Mouse (Mus musculus): ENCODE results near the gene Cog7. TPM values are rescaled to one million over a fixed set of nuclear protein-coding genes. Genes with fewer than 3 reads are reported as not detected.
A peak's percentile ranks its signal among the peaks of the same experiment; 100 is the strongest.

The Cog7 gene
- polyA plus RNA-seq, 1 experiment from 2014 or later, result 24.4 TPM

DNA sequence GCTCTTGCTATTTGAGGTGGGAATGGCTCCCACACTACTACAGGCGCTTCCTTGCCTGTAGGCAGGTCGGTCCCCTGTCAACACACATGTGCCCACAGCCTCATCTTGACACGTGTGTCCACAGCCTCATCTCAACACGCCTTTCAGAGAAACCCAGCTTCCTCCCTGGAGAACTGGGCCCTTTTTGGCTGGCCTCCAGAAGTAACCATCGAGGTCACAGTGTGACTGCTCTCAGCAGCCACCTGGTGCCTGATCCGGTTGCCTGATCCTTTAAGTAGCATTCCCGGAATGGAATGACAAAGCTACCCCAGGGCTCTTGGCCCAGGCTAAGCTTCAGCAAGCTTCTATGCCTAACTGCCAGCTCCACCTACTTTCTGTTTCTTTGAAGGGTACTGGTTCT, 50.3 kb downstream of the Cog7 start:
- H3K9ac ChIP-seq, result no peak overlapping the region
- no peak for ATAC-seq (ENCODE audit: insufficient number of reproducible peaks, insufficient read depth, low FRiP score, low TSS enrichment)
- H3K27ac ChIP-seq, result no peak overlapping the region
- H3K4me1 ChIP-seq, result peaks cover 11% of the 10 kb centered on the region; the same call in 1 of the 2 replicates
- no peaks in the 10 kb centered on the region for H3K9me3 ChIP-seq
- H3K4me2 ChIP-seq (replicated peaks), result no peak overlapping the region
- peaks cover 27% of the 10 kb centered on the region for H3K36me3 ChIP-seq
- H3K27me3 ChIP-seq, result no peaks in the 10 kb centered on the region
- 43% methylated on average over 7 of the region's 7 CpGs for WGBS
- no peak overlapping the region for H3K4me3 ChIP-seq

DNA sequence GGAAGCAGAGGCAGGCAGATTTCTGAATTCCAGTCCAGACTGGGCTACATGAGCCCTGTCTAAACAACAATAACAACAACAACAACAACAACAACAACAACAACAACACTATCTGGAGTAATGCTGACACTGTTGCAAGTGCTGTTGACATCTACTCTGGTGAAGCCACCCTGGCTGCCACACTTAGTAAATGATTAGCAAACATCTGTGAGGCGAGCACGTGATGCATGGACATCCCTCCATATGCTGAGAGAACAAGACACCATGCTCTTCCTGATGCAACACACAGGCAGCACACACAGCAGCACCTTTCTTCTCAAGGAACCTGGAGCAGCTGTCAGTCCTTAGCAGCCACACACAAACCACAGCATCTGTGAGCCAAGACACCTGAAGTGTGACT, 53.6 kb downstream of the Cog7 start:
- Histone ChIP-seq H3K27ac (no peak overlapping the region), H3K9me3 (no peaks in the 10 kb centered on the region), H3K4me2 (replicated peaks) (no peak overlapping the region), H3K27me3 (no peaks in the 10 kb centered on the region), H3K9ac (no peak overlapping the region), H3K4me1 (peaks cover 5% of the 10 kb centered on the region; the same call in 1 of the 2 replicates), H3K4me3 (no peak overlapping the region), H3K36me3 (peaks cover 26% of the 10 kb centered on the region)
- no peak for ATAC-seq (ENCODE audit: insufficient number of reproducible peaks, insufficient read depth, low FRiP score, low TSS enrichment)
- WGBS, result 82% methylated on average over 2 of the region's 2 CpGs

DNA sequence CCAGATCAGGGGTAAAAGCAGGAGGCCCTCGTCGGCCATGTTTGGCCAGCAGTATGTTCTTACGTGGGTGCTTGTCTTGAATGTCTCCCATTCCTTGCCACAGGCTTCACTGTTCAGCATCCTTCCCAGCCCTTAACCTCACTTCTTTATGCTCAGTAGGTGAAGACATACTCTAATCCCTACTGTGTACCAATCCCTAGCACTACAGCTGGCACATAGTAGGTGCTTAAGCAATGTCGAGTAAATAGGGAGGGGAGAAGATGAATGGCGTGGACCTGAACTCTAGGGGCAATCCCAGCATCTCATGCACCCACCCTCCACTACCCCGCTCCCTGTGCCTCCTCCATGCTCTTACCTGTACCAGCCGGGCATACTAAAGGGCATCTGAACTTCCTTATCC, 57.1 kb downstream of the Cog7 start:
- H3K27ac ChIP-seq, result no peak overlapping the region
- ATAC-seq (ENCODE audit: insufficient number of reproducible peaks, insufficient read depth, low FRiP score, low TSS enrichment), result no peak
- H3K9ac ChIP-seq, result no peak overlapping the region
- no peaks in the 10 kb centered on the region for H3K4me1 ChIP-seq
- no peaks in the 10 kb centered on the region for H3K9me3 ChIP-seq
- WGBS, result 92% methylated on average over 7 of the region's 7 CpGs
- peaks cover 30% of the 10 kb centered on the region for H3K36me3 ChIP-seq
- no peak overlapping the region for H3K4me3 ChIP-seq
- no peaks in the 10 kb centered on the region for H3K27me3 ChIP-seq
- no peak overlapping the region for H3K4me2 ChIP-seq (replicated peaks)

DNA sequence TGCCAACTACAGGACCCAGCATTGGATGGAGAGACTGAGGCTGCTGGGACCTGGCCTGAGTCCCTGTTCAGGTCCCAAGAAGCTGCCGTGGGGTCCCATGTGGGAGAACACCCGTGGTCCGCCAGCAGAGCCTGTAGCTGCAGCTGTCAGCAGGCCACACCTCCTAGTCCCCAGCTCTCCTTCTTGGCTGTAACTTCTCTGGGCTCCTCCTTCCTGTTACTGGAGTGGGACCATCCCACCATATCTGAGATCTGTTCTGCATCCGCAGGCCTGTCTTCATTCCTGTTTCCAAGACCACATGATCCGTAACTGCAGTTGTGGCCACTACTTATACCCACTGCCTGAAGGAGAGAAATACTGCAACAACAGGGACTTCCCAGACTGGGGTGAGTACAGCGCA, 67.6 kb downstream of the Cog7 start:
- WGBS, result 72% methylated on average over 6 of the region's 6 CpGs

DNA sequence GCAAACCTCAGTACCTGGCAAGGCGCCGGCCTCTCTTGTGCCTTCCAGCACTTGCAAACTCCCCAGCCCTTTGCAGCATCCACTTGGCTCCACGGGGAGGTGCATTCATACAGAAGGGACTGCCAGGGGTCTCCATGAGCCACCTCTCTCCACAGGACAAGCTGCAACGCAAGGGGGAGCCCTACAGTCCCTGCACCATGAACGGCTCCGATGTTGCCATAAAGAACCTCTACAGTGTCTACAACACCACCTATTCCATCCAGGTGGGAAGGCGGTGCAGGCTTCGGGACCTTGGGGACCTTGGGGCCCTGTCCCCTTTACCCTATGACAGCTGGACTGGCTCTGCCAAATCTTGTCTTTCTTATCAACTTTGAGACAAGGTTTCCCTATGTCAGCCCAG, 69.3 kb downstream of the Cog7 start:
- Histone ChIP-seq H3K36me3 (no peaks in the 10 kb centered on the region), H3K4me2 (replicated peaks) (no peak overlapping the region), H3K4me1 (no peaks in the 10 kb centered on the region), H3K9ac (no peak overlapping the region), H3K4me3 (no peak overlapping the region), H3K27ac (no peak overlapping the region), H3K27me3 (no peaks in the 10 kb centered on the region), H3K9me3 (no peaks in the 10 kb centered on the region)
- no peak for ATAC-seq (ENCODE audit: insufficient number of reproducible peaks, insufficient read depth, low FRiP score, low TSS enrichment)
- WGBS, result 75% methylated on average over 8 of the region's 8 CpGs

More for the DNA sequence above, 67.6 kb downstream of the Cog7 start:
- Histone ChIP-seq H3K9me3 (no peaks in the 10 kb centered on the region), H3K4me1 (no peaks in the 10 kb centered on the region), H3K27ac (no peak overlapping the region), H3K9ac (no peak overlapping the region), H3K27me3 (no peaks in the 10 kb centered on the region), H3K4me3 (no peak overlapping the region), H3K36me3 (no peaks in the 10 kb centered on the region), H3K4me2 (replicated peaks) (no peak overlapping the region)
- ATAC-seq (ENCODE audit: insufficient number of reproducible peaks, insufficient read depth, low FRiP score, low TSS enrichment), result no peak

DNA sequence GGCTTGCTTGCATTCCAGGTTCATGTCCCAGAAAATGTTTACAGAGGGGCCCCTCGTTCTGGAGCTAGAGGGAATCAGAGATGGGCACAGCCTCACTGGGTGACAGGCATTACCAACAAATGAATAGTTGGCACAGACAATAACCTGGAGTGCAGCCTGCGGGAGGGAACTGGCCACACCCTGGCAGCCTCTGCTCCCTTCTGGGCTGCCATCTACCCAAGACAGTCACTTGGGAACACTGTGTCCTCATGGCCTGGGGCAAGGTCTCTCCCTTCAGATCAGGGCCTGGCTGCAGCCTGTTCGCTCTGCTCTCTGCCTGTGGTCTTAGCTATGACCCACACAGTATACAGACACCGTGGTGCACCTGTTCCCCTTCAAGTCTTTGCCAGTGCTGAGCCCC, 74.6 kb downstream of the Cog7 start:
- Histone ChIP-seq H3K9me3 (0 out of 2 replicates have a peak, but pooled peaks cover 2% of the 10 kb centered on the region), H3K4me3 (no peak overlapping the region), H3K27ac (no peak overlapping the region), H3K27me3 (no peaks in the 10 kb centered on the region), H3K36me3 (no peaks in the 10 kb centered on the region), H3K9ac (no peak overlapping the region), H3K4me1 (no peaks in the 10 kb centered on the region), H3K4me2 (replicated peaks) (no peak overlapping the region)
- 82% methylated on average over 4 of the region's 4 CpGs for WGBS
- ATAC-seq (ENCODE audit: insufficient number of reproducible peaks, insufficient read depth, low FRiP score, low TSS enrichment), result no peak

DNA sequence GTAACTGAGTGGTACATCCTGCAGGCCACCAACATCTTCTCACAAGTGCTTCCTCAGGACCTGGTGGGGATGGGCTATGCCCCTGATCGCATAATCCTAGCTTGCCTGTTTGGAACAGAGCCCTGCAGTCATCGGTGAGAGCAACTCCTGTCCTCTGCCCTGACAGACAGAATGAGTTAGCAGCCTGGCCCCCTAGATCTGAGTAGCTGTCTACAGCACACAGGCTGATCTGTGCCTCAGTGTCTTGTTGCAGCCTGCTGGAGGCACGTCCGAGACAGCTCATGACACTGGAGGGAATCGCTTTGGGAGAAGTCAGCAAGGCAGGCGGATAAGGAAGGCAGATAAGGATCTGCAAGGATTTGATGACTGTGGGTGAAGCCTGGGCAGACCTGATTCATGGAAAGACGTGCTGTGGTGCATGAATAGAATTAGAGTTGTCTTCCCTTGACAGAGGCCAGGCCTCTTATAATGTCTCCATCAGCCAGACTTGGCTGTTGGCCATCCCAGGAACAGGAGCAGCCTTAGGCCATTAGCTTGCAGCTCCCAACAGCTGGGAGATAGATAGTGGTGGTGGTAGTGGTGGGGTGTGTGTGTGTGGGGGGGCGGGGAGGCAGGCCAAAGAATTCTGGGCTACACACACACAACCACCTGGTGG, 78.6 kb downstream of the Cog7 start:
- 65% methylated on average over 8 of the region's 8 CpGs for WGBS
- no peaks in the 10 kb centered on the region for H3K36me3 ChIP-seq
- H3K27me3 ChIP-seq, result no peaks in the 10 kb centered on the region
- no peak overlapping the region for H3K4me2 ChIP-seq (replicated peaks)
- H3K4me3 ChIP-seq, result no peak overlapping the region
- 0 out of 2 replicates have a peak, but pooled peaks cover 2% of the 10 kb centered on the region for H3K9me3 ChIP-seq
- H3K27ac ChIP-seq, result no peak overlapping the region
- no peaks in the 10 kb centered on the region for H3K4me1 ChIP-seq
- no peak; the same call in 1 of the 2 replicates for ATAC-seq (ENCODE audit: insufficient number of reproducible peaks, insufficient read depth, low FRiP score, low TSS enrichment)
- no peak overlapping the region for H3K9ac ChIP-seq

DNA sequence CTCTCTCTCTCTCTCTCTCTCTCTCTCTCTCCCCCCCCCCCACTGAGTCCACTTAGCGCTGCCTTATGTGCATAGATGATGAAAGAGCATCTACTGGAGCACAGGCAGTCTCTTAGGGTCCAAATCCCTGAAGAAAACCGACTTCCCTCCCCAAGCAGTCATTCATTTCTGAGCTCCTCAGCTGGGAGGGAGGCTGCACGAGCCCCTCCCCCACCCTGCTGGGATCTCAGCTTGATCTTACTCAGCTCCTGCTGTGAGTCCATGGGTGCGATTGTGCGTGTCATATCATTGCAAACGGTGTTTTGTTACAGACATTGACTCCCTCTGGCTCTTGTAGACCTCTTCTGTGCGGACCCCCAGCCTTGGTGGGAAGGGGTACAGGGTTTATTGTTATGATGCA, 81.6 kb downstream of the Cog7 start:
- Histone ChIP-seq H3K4me1 (no peaks in the 10 kb centered on the region), H3K36me3 (no peaks in the 10 kb centered on the region), H3K4me2 (replicated peaks) (peak overlapping the region; percentile 32), H3K27me3 (no peaks in the 10 kb centered on the region), H3K9me3 (0 out of 2 replicates have a peak, but pooled peaks cover 2% of the 10 kb centered on the region), H3K27ac (no peak overlapping the region), H3K4me3 (no peak overlapping the region), H3K9ac (no peak overlapping the region)
- WGBS, result 10% methylated on average over 7 of the region's 7 CpGs
- no peak for ATAC-seq (ENCODE audit: insufficient number of reproducible peaks, insufficient read depth, low FRiP score, low TSS enrichment)

DNA sequence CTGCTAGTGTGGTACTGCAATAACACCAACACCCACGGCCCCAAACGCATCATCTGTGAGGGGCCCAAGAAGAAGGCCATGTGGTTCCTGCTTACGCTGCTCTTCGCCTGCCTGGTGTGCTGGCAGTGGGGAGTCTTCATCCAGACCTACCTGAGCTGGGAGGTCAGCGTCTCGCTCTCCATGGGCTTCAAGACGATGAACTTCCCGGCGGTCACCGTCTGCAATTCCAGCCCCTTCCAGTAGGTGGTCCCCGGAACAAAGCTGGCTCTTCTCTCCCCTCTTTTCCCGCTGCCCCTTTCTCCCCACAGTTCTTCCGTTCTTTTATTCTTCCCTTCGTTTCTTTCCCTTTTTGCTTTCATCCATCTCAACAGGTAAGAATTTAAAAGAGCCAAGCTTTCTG, 82.2 kb downstream of the Cog7 start:
- Histone ChIP-seq H3K27ac (no peak overlapping the region), H3K36me3 (no peaks in the 10 kb centered on the region), H3K4me3 (no peak overlapping the region), H3K27me3 (no peaks in the 10 kb centered on the region), H3K4me1 (no peaks in the 10 kb centered on the region), H3K9me3 (0 out of 2 replicates have a peak, but pooled peaks cover 2% of the 10 kb centered on the region), H3K9ac (no peak overlapping the region), H3K4me2 (replicated peaks) (peak overlapping the region; percentile 32)
- 8% methylated on average over 14 of the region's 14 CpGs for WGBS
- ATAC-seq (ENCODE audit: insufficient number of reproducible peaks, insufficient read depth, low FRiP score, low TSS enrichment), result no peak

DNA sequence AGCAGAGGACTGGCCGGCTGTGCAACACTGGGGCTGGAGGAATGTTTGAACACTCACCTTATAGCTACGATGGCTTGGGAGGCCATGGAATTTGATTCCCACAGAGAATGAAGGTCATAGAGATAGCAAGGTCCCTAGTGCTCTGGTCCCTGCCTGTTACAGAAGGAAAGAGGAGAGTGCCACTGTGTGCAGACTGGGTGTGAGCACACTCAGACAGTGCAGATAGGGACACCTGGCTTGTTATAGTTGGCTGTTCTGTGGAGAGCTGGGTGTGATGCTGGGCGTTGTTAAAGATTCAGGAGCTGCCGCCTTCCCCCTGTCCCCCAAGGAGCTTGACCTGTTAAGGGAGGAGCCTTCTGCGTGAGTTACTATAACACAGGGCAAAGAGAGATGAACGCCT, 84.8 kb downstream of the Cog7 start:
- H3K4me2 ChIP-seq (replicated peaks), result no peak overlapping the region
- H3K27ac ChIP-seq, result no peak overlapping the region
- no peaks in the 10 kb centered on the region for H3K9me3 ChIP-seq
- 60% methylated on average over 6 of the region's 6 CpGs for WGBS
- H3K36me3 ChIP-seq, result no peaks in the 10 kb centered on the region
- no peak overlapping the region for H3K9ac ChIP-seq
- no peaks in the 10 kb centered on the region for H3K4me1 ChIP-seq
- no peak for ATAC-seq (ENCODE audit: insufficient number of reproducible peaks, insufficient read depth, low FRiP score, low TSS enrichment)
- H3K27me3 ChIP-seq, result no peaks in the 10 kb centered on the region
- H3K4me3 ChIP-seq, result no peak overlapping the region

DNA sequence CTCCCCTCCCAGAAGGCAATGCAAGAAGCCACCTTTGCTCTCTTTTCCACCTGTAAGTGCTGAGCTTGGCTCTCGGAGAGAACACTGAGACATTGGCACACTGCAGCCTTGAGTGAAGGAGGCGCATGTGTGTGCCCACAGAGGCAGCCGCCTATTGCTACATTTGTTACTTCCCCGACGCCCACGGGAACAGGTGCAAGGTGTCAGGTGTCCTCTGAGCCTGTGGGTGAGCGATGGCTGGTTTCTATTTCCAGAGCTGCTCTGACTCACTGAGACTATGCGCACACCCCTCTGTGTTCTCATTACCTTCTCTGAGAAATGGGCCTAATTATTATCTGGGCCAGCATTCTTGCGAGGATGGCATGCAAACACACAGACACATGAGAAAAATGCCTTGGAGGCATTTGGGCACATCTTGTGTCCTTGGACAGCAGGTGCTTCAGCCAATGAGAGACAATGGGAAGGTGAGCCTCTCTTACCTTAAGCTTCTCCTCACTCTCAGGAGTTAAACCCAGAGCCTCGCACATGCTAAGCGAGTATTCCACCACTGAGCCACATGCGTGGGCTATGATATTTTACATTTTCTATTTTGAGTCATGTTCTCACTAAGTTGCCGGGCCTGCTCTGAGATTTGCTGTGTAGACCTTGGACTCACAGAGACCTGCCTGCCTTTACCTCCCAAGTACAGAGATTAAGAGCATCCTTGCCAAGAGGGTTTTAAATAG, 90.7 kb downstream of the Cog7 start:
- Histone ChIP-seq H3K4me1 (no peaks in the 10 kb centered on the region), H3K27ac (no peak overlapping the region), H3K9ac (no peak overlapping the region), H3K9me3 (no peaks in the 10 kb centered on the region), H3K4me2 (replicated peaks) (no peak overlapping the region), H3K27me3 (no peaks in the 10 kb centered on the region), H3K36me3 (no peaks in the 10 kb centered on the region), H3K4me3 (no peak overlapping the region)
- 85% methylated on average over 13 of the region's 13 CpGs for WGBS
- ATAC-seq (ENCODE audit: insufficient number of reproducible peaks, insufficient read depth, low FRiP score, low TSS enrichment), result no peak

DNA sequence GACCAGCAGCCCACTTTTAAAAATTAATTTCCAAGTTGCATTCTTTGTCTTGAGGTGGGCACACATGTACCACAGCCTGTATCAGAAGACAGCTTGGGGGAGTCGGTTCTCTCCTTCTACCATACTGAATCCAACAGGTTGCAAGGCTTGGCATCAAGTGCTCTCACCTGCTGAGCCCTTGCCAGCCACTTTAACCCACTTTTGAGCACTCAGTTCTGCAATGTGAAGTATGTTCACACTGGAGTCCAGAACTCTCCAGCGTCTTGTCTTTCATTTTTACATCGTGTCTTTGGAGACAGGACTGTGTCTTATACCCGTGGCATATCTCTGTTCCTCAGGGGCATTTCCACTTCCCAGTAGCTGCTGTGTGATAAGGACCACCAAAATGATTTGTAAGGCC, 101.3 kb downstream of the Cog7 start:
- Histone ChIP-seq H3K4me1 (no peaks in the 10 kb centered on the region), H3K27ac (no peak overlapping the region), H3K9ac (no peak overlapping the region), H3K4me3 (no peak overlapping the region), H3K4me2 (replicated peaks) (no peak overlapping the region), H3K27me3 (no peaks in the 10 kb centered on the region), H3K36me3 (no peaks in the 10 kb centered on the region), H3K9me3 (no peaks in the 10 kb centered on the region)
- no peak for ATAC-seq (ENCODE audit: insufficient number of reproducible peaks, insufficient read depth, low FRiP score, low TSS enrichment)
- 83% methylated on average over 4 of the region's 4 CpGs for WGBS

Data from embryonic facial prominence, embryonic 12.5 days (tissue).